Mouse (Mus musculus) 3T3-L1 (cell line): ENCODE data around the gene Hat1.
A peak's percentile ranks its signal among the peaks of the same experiment; 100 is the strongest.

Experiments used
- DNase-seq: peaks from one replicate; pipeline ENCODE4 v3.0.0-alpha.2; 2015; ENCODE audit warnings: low read depth, low spot score

Gene Hat1

GRCm38 (mm10) chr2:71376433-71376906 lies 12.3 kb upstream of the Hat1 start:
- DNase-seq: no peak

- no peak for DNase-seq
These were observed 11.3 kb upstream of the Hat1 start for GRCm38 (mm10) chr2:71377426-71377825.

- peak; percentile 45 for DNase-seq
These were observed 6.8 kb upstream of the Hat1 start for GRCm38 (mm10) chr2:71381962-71382361.

GRCm38 (mm10) chr2:71383890-71384289 lies 4.9 kb upstream of the Hat1 start:
- no peak for DNase-seq

- DNase-seq: no peak
These were observed 992 bp upstream of the Hat1 start for GRCm38 (mm10) chr2:71387766-71388165.

- DNase-seq: peak; percentile 54
These were observed 1.1 kb downstream of the Hat1 start for GRCm38 (mm10) chr2:71389864-71390263.

- no peak for DNase-seq
These were observed 16.9 kb downstream of the Hat1 start for GRCm38 (mm10) chr2:71405613-71406012.

- DNase-seq: no peak
These were observed 30.1 kb downstream of the Hat1 start for GRCm38 (mm10) chr2:71418760-71419280.

- no peak for DNase-seq
These were observed 30.6 kb downstream of the Hat1 start for GRCm38 (mm10) chr2:71419408-71419807.

- DNase-seq: no peak
These were observed 32.2 kb downstream of the Hat1 start for GRCm38 (mm10) chr2:71420895-71421425.

- DNase-seq: no peak
These were observed 35.8 kb downstream of the Hat1 start for GRCm38 (mm10) chr2:71424545-71424944.

GRCm38 (mm10) chr2:71435440-71435839 lies 46.7 kb downstream of the Hat1 start:
- no peak for DNase-seq

- DNase-seq: peak; percentile 54
These were observed 54.6 kb downstream of the Hat1 start for GRCm38 (mm10) chr2:71443376-71443775.

- no peak for DNase-seq
These were observed 56.9 kb downstream of the Hat1 start for GRCm38 (mm10) chr2:71445536-71446196.

- no peak for DNase-seq
These were observed 60.8 kb downstream of the Hat1 start for GRCm38 (mm10) chr2:71449604-71450003.

- DNase-seq: peak; percentile 52
These were observed 63.0 kb downstream of the Hat1 start for GRCm38 (mm10) chr2:71451761-71452160.

- peak; percentile 97 for DNase-seq
These were observed 64.6 kb downstream of the Hat1 start, which contains the start of gene Metap1d for GRCm38 (mm10) chr2:71453161-71453916. Metap1d (plus strand) TSS chr2:71453276.

- DNase-seq: no peak
These were observed 65.1 kb downstream of the Hat1 start for GRCm38 (mm10) chr2:71453917-71454260.

GRCm38 (mm10) chr2:71458624-71459023 lies 69.9 kb downstream of the Hat1 start:
- no peak for DNase-seq

GRCm38 (mm10) chr2:71459659-71460058 lies 70.9 kb downstream of the Hat1 start:
- no peak for DNase-seq

GRCm38 (mm10) chr2:71461139-71461538 lies 72.4 kb downstream of the Hat1 start:
- no peak for DNase-seq

- DNase-seq: no peak
These were observed 72.8 kb downstream of the Hat1 start for GRCm38 (mm10) chr2:71461589-71461988.

GRCm38 (mm10) chr2:71462066-71462465 lies 73.3 kb downstream of the Hat1 start:
- no peak for DNase-seq
